Mouse (Mus musculus) kidney, embryonic 14.5 days (tissue): ENCODE measurements around the gene Utf1. TPM values are rescaled to one million over a fixed set of nuclear protein-coding genes. Genes with fewer than 3 reads are reported as not detected.

ENCODE experiments used
- ATAC-seq: fragments of 200-750 bp; cut with Nextera tagmentation; 2 replicates; pipeline ENCODE4 v1.8.0; 2017; ENCODE audit warnings: moderate number of reproducible peaks, mild to moderate bottlenecking, moderate TSS enrichment, moderate library complexity; ENCODE audit not compliant: low FRiP score, low TSS enrichment
- H3K27ac ChIP-seq: fragments of 300-500 bp; sonication (generic); 2 replicates; pipeline ENCODE4 v1.5.1; 2014; ENCODE audit warnings: low read depth, mild to moderate bottlenecking, low read length, moderate library complexity, mixed read lengths
- H3K27me3 ChIP-seq: fragments of 300-500 bp; sonication (generic); 2 replicates; pipeline ENCODE4 v1.6.1; 2014; ENCODE audit warnings: mild to moderate bottlenecking, low read length; ENCODE audit not compliant: control insufficient read depth, insufficient read depth
- H3K36me3 ChIP-seq: fragments of 300-500 bp; sonication (generic); 2 replicates; pipeline ENCODE4 v1.6.1; 2014; ENCODE audit warnings: low read length, mixed read lengths; ENCODE audit not compliant: control insufficient read depth, insufficient read depth
- H3K4me1 ChIP-seq: fragments of 300-500 bp; sonication (generic); 2 replicates; pipeline ENCODE4 v1.6.1; 2014; ENCODE audit warnings: low read length, mixed read lengths; ENCODE audit not compliant: control insufficient read depth, insufficient read depth
- H3K4me2 ChIP-seq: fragments of 300-500 bp; sonication (generic); replicated peaks from 2 replicates; pipeline ENCODE4 v1.6.1; 2014; ENCODE audit warnings: low read depth, mild to moderate bottlenecking, low read length
- H3K4me3 ChIP-seq: fragments of 300-500 bp; sonication (generic); 2 replicates; pipeline ENCODE4 v1.5.1; 2014; ENCODE audit warnings: mild to moderate bottlenecking, low read length
- H3K9ac ChIP-seq: fragments of 300-500 bp; sonication (generic); 2 replicates; pipeline ENCODE4 v1.6.1; 2014; ENCODE audit warnings: low read depth, mild to moderate bottlenecking, low read length, moderate library complexity
- H3K9me3 ChIP-seq: fragments of 300-500 bp; sonication (generic); 2 replicates; pipeline ENCODE4 v1.6.1; 2016; ENCODE audit warnings: low read length; ENCODE audit not compliant: control insufficient read depth
- WGBS: fragments of 180-500 bp; shearing (Covaris S2); extraction: QIAGEN DNeasy Blood & Tissue Kit; methylation state at CpG from one replicate; pipeline ENCODE4 v1.1.7; 2014; 5-methylcytosine and 5-hydroxymethylcytosine counted together
- polyA plus RNA-seq: library from polyadenylated mRNA; unstranded; fragments of >200 nt; fragmentation: Nextera tagmentation; extraction: Ambion mirVana; gene quantifications from 2 replicates; pipeline ENCODE4 v1.2.1, GENCODE M21; 2014

Gene Utf1
- polyA plus RNA-seq, 1 experiment from 2014 or later = 0.23 TPM

- Histone ChIP-seq H3K27me3 (peaks cover 7% of the 10 kb centered on the region), H3K36me3 (no peaks in the 10 kb centered on the region), H3K4me3 (no peak overlapping the region), H3K4me1 (0 out of 2 replicates have a peak, but pooled peaks cover 13% of the 10 kb centered on the region), H3K9ac (no peak overlapping the region), H3K9me3 (no peaks in the 10 kb centered on the region), H3K4me2 (no peak overlapping the region), H3K27ac (no peak overlapping the region)
- WGBS = 55% methylated on average over 4 of the region's 4 CpGs
- no peak for ATAC-seq
Measured at GRCm38 (mm10) chr7:139918262-139918661, 25.3 kb upstream of the Utf1 start.

- Histone ChIP-seq H3K9me3 (no peaks in the 10 kb centered on the region), H3K27me3 (no peaks in the 10 kb centered on the region), H3K36me3 (no peaks in the 10 kb centered on the region), H3K4me1 (no peaks in the 10 kb centered on the region), H3K4me3 (no peak overlapping the region), H3K27ac (no peak overlapping the region), H3K9ac (no peak overlapping the region), H3K4me2 (no peak overlapping the region)
- peak; percentile 74; the same call in 1 of the 2 replicates for ATAC-seq
- 16% methylated on average over 11 of the region's 11 CpGs for WGBS
Measured at GRCm38 (mm10) chr7:139930732-139931131, 12.9 kb upstream of the Utf1 start.

GRCm38 (mm10) chr7:139936705-139937104 is 6.9 kb upstream of the Utf1 start:
- no peaks in the 10 kb centered on the region for H3K9me3 ChIP-seq
- no peak overlapping the region for H3K9ac ChIP-seq
- no peak overlapping the region for H3K4me3 ChIP-seq
- H3K4me1 ChIP-seq = no peaks in the 10 kb centered on the region
- whole genome bisulfite sequencing = 90% methylated on average over 10 of the region's 10 CpGs
- H3K36me3 ChIP-seq = no peaks in the 10 kb centered on the region
- no peak for ATAC-seq
- H3K4me2 ChIP-seq = no peak overlapping the region
- H3K27me3 ChIP-seq = no peaks in the 10 kb centered on the region; the same call in 1 of the 2 replicates
- no peak overlapping the region for H3K27ac ChIP-seq

GRCm38 (mm10) chr7:139937138-139937537 is 6.5 kb upstream of the Utf1 start:
- WGBS = 67% methylated on average over 3 of the region's 3 CpGs
- Histone ChIP-seq H3K4me2 (no peak overlapping the region), H3K4me1 (no peaks in the 10 kb centered on the region), H3K9ac (no peak overlapping the region), H3K4me3 (no peak overlapping the region), H3K27ac (no peak overlapping the region), H3K27me3 (peaks cover 3% of the 10 kb centered on the region; the same call in 1 of the 2 replicates), H3K36me3 (no peaks in the 10 kb centered on the region), H3K9me3 (no peaks in the 10 kb centered on the region)
- ATAC-seq = no peak

- peaks cover 8% of the 10 kb centered on the region for H3K27me3 ChIP-seq
- H3K9ac ChIP-seq = no peak overlapping the region
- no peaks in the 10 kb centered on the region for H3K36me3 ChIP-seq
- H3K4me3 ChIP-seq = no peak overlapping the region
- WGBS = 65% methylated on average over 5 of the region's 5 CpGs
- no peak for ATAC-seq
- H3K27ac ChIP-seq = no peak overlapping the region
- H3K4me2 ChIP-seq = no peak overlapping the region
- H3K4me1 ChIP-seq = no peaks in the 10 kb centered on the region
- H3K9me3 ChIP-seq = no peaks in the 10 kb centered on the region
Measured at GRCm38 (mm10) chr7:139937810-139938209, 5.8 kb upstream of the Utf1 start.

- H3K4me1 ChIP-seq = 0 out of 2 replicates have a peak, but pooled peaks cover 2% of the 10 kb centered on the region
- H3K36me3 ChIP-seq = no peaks in the 10 kb centered on the region
- no peak for ATAC-seq
- H3K9me3 ChIP-seq = no peaks in the 10 kb centered on the region
- H3K4me2 ChIP-seq = no peak overlapping the region
- no peak overlapping the region for H3K9ac ChIP-seq
- H3K27ac ChIP-seq = no peak overlapping the region
- H3K27me3 ChIP-seq = peaks cover 36% of the 10 kb centered on the region
- H3K4me3 ChIP-seq = no peak overlapping the region
- WGBS = 64% methylated on average over 16 of the region's 16 CpGs
Measured at GRCm38 (mm10) chr7:139940476-139941209, 2.9 kb upstream of the Utf1 start.

GRCm38 (mm10) chr7:139944291-139945240 is 977 bp downstream of the Utf1 start:
- H3K36me3 ChIP-seq = no peaks in the 10 kb centered on the region
- 3% methylated on average over 68 of the region's 68 CpGs for WGBS
- peak overlapping the region; percentile 13; the same call in 1 of the 2 replicates for H3K9ac ChIP-seq
- no peak overlapping the region for H3K27ac ChIP-seq
- 0 out of 2 replicates have a peak, but pooled peaks have one; percentile 29 for ATAC-seq
- H3K4me3 ChIP-seq = peak overlapping the region; percentile 27
- H3K27me3 ChIP-seq = peaks cover 48% of the 10 kb centered on the region
- no peaks in the 10 kb centered on the region for H3K9me3 ChIP-seq
- peak overlapping the region; percentile 42 for H3K4me2 ChIP-seq
- 0 out of 2 replicates have a peak, but pooled peaks cover 2% of the 10 kb centered on the region for H3K4me1 ChIP-seq

GRCm38 (mm10) chr7:139945516-139945915 is 1.9 kb downstream of the Utf1 start:
- ATAC-seq = no peak
- Histone ChIP-seq H3K36me3 (no peaks in the 10 kb centered on the region), H3K9me3 (no peaks in the 10 kb centered on the region), H3K9ac (no peak overlapping the region), H3K27ac (no peak overlapping the region), H3K4me2 (no peak overlapping the region), H3K4me3 (no peak overlapping the region), H3K4me1 (0 out of 2 replicates have a peak, but pooled peaks cover 2% of the 10 kb centered on the region), H3K27me3 (peaks cover 48% of the 10 kb centered on the region)
- WGBS = 12% methylated on average over 5 of the region's 5 CpGs
